ENCODE assay signal across 17 mouse cellular contexts in the genomic region with DNA sequence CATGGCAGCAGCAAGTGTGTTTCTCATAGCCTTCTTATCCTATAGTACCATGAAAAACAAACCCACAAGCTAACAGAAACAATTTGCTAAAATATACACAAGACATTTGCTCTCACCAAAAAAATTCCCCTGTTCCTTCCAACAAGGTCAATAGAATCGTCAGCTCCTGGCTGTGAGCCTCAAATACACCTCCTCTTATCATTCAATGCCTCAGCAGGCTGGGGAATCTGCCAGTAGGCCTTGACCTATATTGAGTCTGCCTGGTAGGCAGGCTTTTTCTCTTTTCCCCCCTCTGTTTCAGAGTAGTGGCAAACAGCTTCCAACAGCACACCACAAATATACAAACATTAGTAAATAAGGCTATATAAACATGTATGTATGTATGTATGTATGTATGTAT. TPM values are rescaled to one million over a fixed set of nuclear protein-coding genes. Genes with fewer than 3 reads are reported as not detected.
DNase-seq lines count a peak whose midpoint lies in the region.
"Had no signal": no experiment of that assay in that cellular context is flagged by ENCODE, and none has a peak within 500 bp of the region (broad histone marks: within the 10 kb centered on the region; RNA-seq: fewer than 3 reads in every experiment).

No protein-coding gene starts in this region.

- intact Hi-C loops in heart, postnatal 36 days (cut with DNase I): no loop called here

- peak; percentile 29 to 32 for DNase-seq in heart, adult 18-20 months
- no peak for DNase-seq in heart, postnatal 36 days
- peak; percentile 8 for DNase-seq in ovary, postnatal 36 days (ENCODE audit: low spot score)
- DNase-seq in ovary, postnatal 14 days (ENCODE audit: low spot score): no peak
- DNase-seq in adrenal gland, postnatal 14 days: peak; percentile 80
- no peak for DNase-seq in right cerebral cortex, postnatal 36 days (ENCODE audit: low spot score in 2 of 2)
- DNase-seq in left cerebral cortex, adult 11 months (ENCODE audit: low spot score): no peak
- DNase-seq: cerebellum, adult 11-12 months; cerebellum, postnatal 14 days; forebrain, postnatal 0 days; gastrocnemius, postnatal 14 days; kidney, adult 2 months; liver; retina, postnatal 1 day; right cerebral cortex, postnatal 25 days; thymus, adult 18-20 months; thymus, postnatal 36 days had no signal

RNA-seq across cellular contexts. Expression of a gene that starts 24.4 kb away (rescaled TPM):
- total RNA-seq in heart, adult 18-20 months (2021): 1 to 10 TPM; 2.0 to 2.6 TPM
- 1 to 10 TPM in 1 of 2 experiments, not detected in 1; 2.2 TPM for total RNA-seq in heart, postnatal 36 days (2021)
- total RNA-seq in adrenal gland, postnatal 14 days (2021): 3.6 and 4.5 TPM in 2 replicates

RNA-seq across cellular contexts. Expression of a gene that starts 41.8 kb away (rescaled TPM):
- under 1 TPM in 1 of 2 experiments, not detected in 1; 0.10 TPM for total RNA-seq in heart, adult 18-20 months (2021)
- total RNA-seq in heart, postnatal 36 days (2021): not detected
- 0.23 and 0.33 TPM in 2 replicates for total RNA-seq in adrenal gland, postnatal 14 days (2021)

RNA-seq across cellular contexts. Expression of a gene that starts 43.7 kb away (rescaled TPM):
- 1 to 10 TPM; 1.9 to 2.3 TPM for total RNA-seq in heart, adult 18-20 months (2021)
- 1 to 10 TPM; 2.1 to 2.4 TPM for total RNA-seq in heart, postnatal 36 days (2021)
- total RNA-seq in adrenal gland, postnatal 14 days (2021): 6.1 and 8.9 TPM in 2 replicates

Comparison
In these comparisons a context has a peak if more than half of its experiments do, and no peak if none do; other contexts are left out.
1. DNase-seq: peak in heart, adult 18-20 months (2 of 2), ovary, postnatal 36 days (single experiment) and adrenal gland, postnatal 14 days (single experiment); none in heart, postnatal 36 days (0 of 2), ovary, postnatal 14 days (single experiment), right cerebral cortex, postnatal 36 days (0 of 2) and left cerebral cortex, adult 11 months (single experiment).